Mouse (Mus musculus): Measurements from ENCODE around the gene Ino80d. TPM values are rescaled to one million over a fixed set of nuclear protein-coding genes. Genes with fewer than 3 reads are reported as not detected.

Gene Ino80d
- total and polyA plus RNA-seq, 2 experiments from 2014 or later = 5.8 to 7.3 TPM

DNA sequence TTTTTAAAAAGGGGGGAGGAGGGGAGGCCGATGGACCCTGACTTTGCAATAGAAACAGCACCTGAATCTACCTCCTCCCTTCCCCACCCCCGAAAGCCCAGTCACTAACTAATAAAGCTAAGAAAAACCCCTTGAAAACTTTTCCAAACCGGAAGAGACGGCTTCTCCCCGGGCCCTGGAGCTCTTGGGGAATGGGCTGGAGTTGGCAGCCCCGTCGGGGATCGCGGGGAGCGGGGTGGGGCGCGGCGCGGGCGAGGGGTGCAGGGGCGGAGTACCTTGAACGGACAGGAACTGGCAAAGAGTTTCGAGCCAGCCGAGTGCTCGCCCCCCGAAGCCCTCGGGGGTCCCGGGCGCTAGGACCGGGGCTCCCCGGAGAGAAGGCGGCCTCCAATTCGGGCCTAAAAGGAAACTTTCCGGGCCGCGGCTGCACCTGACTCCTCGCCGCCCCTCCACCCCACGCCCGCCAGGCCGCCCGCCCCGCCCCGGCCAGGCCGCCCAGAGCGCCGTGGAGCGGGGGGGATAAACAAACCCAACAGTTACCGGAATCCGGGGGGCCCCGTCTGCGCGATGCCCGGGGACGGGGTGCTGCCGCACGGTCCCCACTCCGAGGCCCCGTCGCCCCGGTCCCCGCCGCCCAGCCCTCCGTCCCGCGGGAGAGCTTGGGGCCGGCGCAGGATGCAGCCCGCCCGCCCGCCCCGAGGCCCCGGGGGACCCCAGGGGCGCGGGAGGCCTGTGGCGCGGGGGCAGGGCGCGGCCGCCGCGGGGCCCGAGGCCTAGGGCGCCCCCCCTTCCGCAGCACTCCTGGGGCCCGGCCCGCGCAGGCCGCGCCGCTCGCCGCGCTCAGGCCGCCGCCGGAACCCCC lies 962 bp downstream of the Ino80d start:
- WGBS = under 1% methylated on average over 45 of the region's 92 CpGs
- Histone ChIP-seq H3K27me3 (ENCODE audit: control insufficient read depth, insufficient read depth, low read length) (no peaks in the 10 kb centered on the region), H3K9me3 (replicated peaks; ENCODE audit: control insufficient read depth, low read length) (no peaks in the 10 kb centered on the region), H3K4me2 (ENCODE audit: low read depth, low read length) (peak overlapping the region; percentile 74), H3K27ac (ENCODE audit: low read depth) (peak overlapping the region; percentile 99), H3K4me3 (ENCODE audit: low read depth, low read length) (peak overlapping the region; percentile 85), H3K9ac (replicated peaks; ENCODE audit: low read depth, low read length) (peak overlapping the region; percentile 100), H3K4me1 (ENCODE audit: control insufficient read depth, insufficient read depth) (peaks cover 10% of the 10 kb centered on the region), H3K36me3 (replicated peaks; ENCODE audit: control insufficient read depth, insufficient read depth, low read length) (peaks cover 6% of the 10 kb centered on the region)
- TF ChIP-seq EP300 (IDR thresholded peaks at IDR 0.05; ENCODE audit: low read depth) (no peak), CTCF (IDR thresholded peaks at IDR 0.05; ENCODE audit: low read depth) (no peak)
- peak; percentile 50 for ATAC-seq (ENCODE audit: insufficient read depth, low read depth)
- peak; percentile 28 for DNase-seq (ENCODE audit: low spot score)

- ATAC-seq (ENCODE audit: insufficient read depth, low read depth) = peak; percentile 16
Measured at GRCm38 (mm10) chr1:63112865-63113261, 1.6 kb downstream of the Ino80d start.

DNA sequence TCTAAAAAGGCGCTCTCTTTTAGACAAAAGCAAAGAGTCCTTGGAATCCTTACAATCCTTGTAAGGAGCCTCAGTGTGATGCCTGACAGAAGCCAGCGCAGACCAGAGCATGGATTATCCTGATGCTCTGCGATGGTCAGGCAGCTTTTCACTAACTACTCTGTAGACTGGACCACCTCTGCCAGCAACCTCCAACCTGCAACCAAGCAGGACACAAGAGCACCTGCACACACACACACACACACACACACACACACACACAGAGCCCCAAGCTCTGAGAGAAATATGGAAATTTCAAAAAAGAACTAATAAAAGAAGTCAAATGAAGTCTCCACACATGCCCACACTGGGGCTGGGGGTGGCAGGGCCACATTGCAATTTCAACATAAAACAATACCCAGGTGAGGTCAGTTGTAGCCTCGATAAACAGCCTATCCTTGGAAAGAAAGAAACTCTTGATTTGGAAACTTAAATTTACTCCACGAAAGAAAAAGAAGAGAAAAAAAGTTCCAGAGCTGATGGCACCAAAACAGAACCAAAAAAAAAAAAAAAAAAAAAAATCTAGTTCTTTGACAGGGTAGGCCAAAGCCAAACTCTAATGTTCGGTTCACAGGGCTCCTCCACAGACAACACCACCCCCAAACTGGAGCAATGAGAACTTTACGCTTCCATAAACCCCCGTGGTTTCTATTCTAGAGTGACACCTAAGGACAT lies 2.2 kb downstream of the Ino80d start:
- Histone ChIP-seq H3K4me1 (ENCODE audit: control insufficient read depth, insufficient read depth) (peaks cover 20% of the 10 kb centered on the region), H3K27ac (ENCODE audit: low read depth) (peak overlapping the region; percentile 99), H3K4me2 (ENCODE audit: low read depth, low read length) (peak overlapping the region; percentile 74), H3K27me3 (ENCODE audit: control insufficient read depth, insufficient read depth, low read length) (no peaks in the 10 kb centered on the region), H3K9ac (replicated peaks; ENCODE audit: low read depth, low read length) (peak overlapping the region; percentile 100), H3K9me3 (replicated peaks; ENCODE audit: control insufficient read depth, low read length) (no peaks in the 10 kb centered on the region), H3K4me3 (ENCODE audit: low read depth, low read length) (peak overlapping the region; percentile 85), H3K36me3 (replicated peaks; ENCODE audit: control insufficient read depth, insufficient read depth, low read length) (no peaks in the 10 kb centered on the region)
- WGBS = 42% methylated on average over 8 of the region's 8 CpGs
- no peak for TF ChIP-seq EP300 (IDR thresholded peaks at IDR 0.05; ENCODE audit: low read depth)
- no peak for TF ChIP-seq CTCF (IDR thresholded peaks at IDR 0.05; ENCODE audit: low read depth)
- no peak for DNase-seq (ENCODE audit: low spot score)
- ATAC-seq (ENCODE audit: insufficient read depth, low read depth) = no peak

More at GRCm38 (mm10) chr1:63112865-63113261, 1.6 kb downstream of the Ino80d start:
- Histone ChIP-seq H3K9me3 (replicated peaks; ENCODE audit: control insufficient read depth, low read length) (no peaks in the 10 kb centered on the region), H3K27ac (ENCODE audit: low read depth) (peak overlapping the region; percentile 99), H3K4me1 (ENCODE audit: control insufficient read depth, insufficient read depth) (peaks cover 16% of the 10 kb centered on the region), H3K4me3 (ENCODE audit: low read depth, low read length) (peak overlapping the region; percentile 85), H3K9ac (replicated peaks; ENCODE audit: low read depth, low read length) (peak overlapping the region; percentile 100), H3K4me2 (ENCODE audit: low read depth, low read length) (peak overlapping the region; percentile 74), H3K36me3 (replicated peaks; ENCODE audit: control insufficient read depth, insufficient read depth, low read length) (no peaks in the 10 kb centered on the region), H3K27me3 (ENCODE audit: control insufficient read depth, insufficient read depth, low read length) (no peaks in the 10 kb centered on the region)
- no peak for TF ChIP-seq CTCF (IDR thresholded peaks at IDR 0.05; ENCODE audit: low read depth)
- TF ChIP-seq EP300 (IDR thresholded peaks at IDR 0.05; ENCODE audit: low read depth) = no peak
- WGBS = 2% methylated on average over 11 of the region's 11 CpGs
- DNase-seq (ENCODE audit: low spot score) = peak; percentile 41

GRCm38 (mm10) chr1:63110536-63111285 lies 3.8 kb downstream of the Ino80d start:
- 55% methylated on average over 7 of the region's 7 CpGs for WGBS
- no peaks in the 10 kb centered on the region for H3K27me3 ChIP-seq (ENCODE audit: control insufficient read depth, insufficient read depth, low read length)
- no peak overlapping the region for H3K4me2 ChIP-seq (ENCODE audit: low read depth, low read length)
- no peaks in the 10 kb centered on the region for H3K9me3 ChIP-seq (replicated peaks; ENCODE audit: control insufficient read depth, low read length)
- no peak for DNase-seq (ENCODE audit: low spot score)
- H3K4me1 ChIP-seq (ENCODE audit: control insufficient read depth, insufficient read depth) = peaks cover 15% of the 10 kb centered on the region
- H3K36me3 ChIP-seq (replicated peaks; ENCODE audit: control insufficient read depth, insufficient read depth, low read length) = no peaks in the 10 kb centered on the region
- no peak overlapping the region for H3K4me3 ChIP-seq (ENCODE audit: low read depth, low read length)
- TF ChIP-seq EP300 (IDR thresholded peaks at IDR 0.05; ENCODE audit: low read depth) (no peak), CTCF (IDR thresholded peaks at IDR 0.05; ENCODE audit: low read depth) (peak; percentile 40)
- no peak overlapping the region for H3K27ac ChIP-seq (ENCODE audit: low read depth)
- no peak for ATAC-seq (ENCODE audit: insufficient read depth, low read depth)
- H3K9ac ChIP-seq (replicated peaks; ENCODE audit: low read depth, low read length) = no peak overlapping the region

Measured in heart, postnatal 0 days (tissue).